In genomic region chr2:165857841-165858426, GRCm38 (mm10) we compare ENCODE assay signal across 8 mouse cellular contexts. TPM values are rescaled to one million over a fixed set of nuclear protein-coding genes. Genes with fewer than 3 reads are reported as not detected.
A peak's percentile ranks its signal among the peaks of the same experiment; 100 is the strongest.
DNase-seq lines count a peak whose midpoint lies in the region; ATAC-seq lines count a peak whose summit lies in the region.

No protein-coding gene starts in this region.

- WGBS in forebrain, embryonic 16.5 days = 4% methylated on average over 22 of the region's 22 CpGs
- 5% methylated on average over 22 of the region's 22 CpGs for WGBS in hindbrain, embryonic 12.5 days
- WGBS in limb, embryonic 15.5 days = 4% methylated on average over 22 of the region's 22 CpGs
- 3% methylated on average over 22 of the region's 22 CpGs for WGBS in midbrain, embryonic 15.5 days

- intact Hi-C loops in left cerebral cortex, postnatal 36 days (cut with DNase I) = loop anchor here (2.0 kb wide), 1 partner anchor 25 kb away; no protein-coding TSS in a partner anchor

- DNase-seq in layer of hippocampus, adult 9-11 months = peak; percentile 59
- DNase-seq in layer of hippocampus, adult 8-10 months (ENCODE audit: low spot score in 2 of 2) = no peak
- peak; percentile 68 for DNase-seq in brain, adult 2 months (ENCODE audit: low read depth, low spot score)
- DNase-seq in left cerebral cortex, postnatal 36 days (ENCODE audit: low spot score in 2 of 2) = no peak

- peak overlapping the region; percentile 51 for H3K9ac ChIP-seq in forebrain, embryonic 16.5 days (replicated peaks; ENCODE audit: low read depth, low read length)
- peak overlapping the region; percentile 36 for H3K9ac ChIP-seq in hindbrain, embryonic 12.5 days
- no peak overlapping the region for H3K9ac ChIP-seq in limb, embryonic 15.5 days
- H3K9ac ChIP-seq in midbrain, embryonic 15.5 days = peak overlapping the region; percentile 33

- H3K4me2 ChIP-seq in forebrain, embryonic 16.5 days (ENCODE audit: low read length) = peak overlapping the region; percentile 40
- peak overlapping the region; percentile 42 for H3K4me2 ChIP-seq in hindbrain, embryonic 12.5 days (replicated peaks)
- H3K4me2 ChIP-seq in limb, embryonic 15.5 days = peak overlapping the region; percentile 39
- H3K4me2 ChIP-seq in midbrain, embryonic 15.5 days = peak overlapping the region; percentile 45

- peaks cover 58% of the 10 kb centered on the region for H3K4me1 ChIP-seq in forebrain, embryonic 16.5 days (replicated peaks; ENCODE audit: control insufficient read depth, insufficient read depth, low read length)
- H3K4me1 ChIP-seq in hindbrain, embryonic 12.5 days = peaks cover 87% of the 10 kb centered on the region
- H3K4me1 ChIP-seq in limb, embryonic 15.5 days = peaks cover 75% of the 10 kb centered on the region
- H3K4me1 ChIP-seq in midbrain, embryonic 15.5 days = peaks cover 68% of the 10 kb centered on the region

- H3K27ac ChIP-seq in forebrain, embryonic 16.5 days (ENCODE audit: low read length) = peak overlapping the region; percentile 88
- H3K27ac ChIP-seq in hindbrain, embryonic 12.5 days = peak overlapping the region; percentile 91
- peak overlapping the region; percentile 90 for H3K27ac ChIP-seq in limb, embryonic 15.5 days
- H3K27ac ChIP-seq in midbrain, embryonic 15.5 days = peak overlapping the region; percentile 87

- H3K36me3 ChIP-seq in forebrain, embryonic 16.5 days (ENCODE audit: control insufficient read depth, insufficient read depth) = no peaks in the 10 kb centered on the region
- H3K36me3 ChIP-seq in hindbrain, embryonic 12.5 days = peaks cover 9% of the 10 kb centered on the region; the same call in 1 of the 2 replicates
- H3K36me3 ChIP-seq in limb, embryonic 15.5 days = 0 out of 2 replicates have a peak, but pooled peaks cover 4% of the 10 kb centered on the region
- no peaks in the 10 kb centered on the region for H3K36me3 ChIP-seq in midbrain, embryonic 15.5 days (replicated peaks)

- H3K9me3 ChIP-seq in forebrain, embryonic 16.5 days (ENCODE audit: control insufficient read depth, low read length) = no peaks in the 10 kb centered on the region
- H3K9me3 ChIP-seq in hindbrain, embryonic 12.5 days (replicated peaks) = no peaks in the 10 kb centered on the region
- no peaks in the 10 kb centered on the region for H3K9me3 ChIP-seq in limb, embryonic 15.5 days
- H3K9me3 ChIP-seq in midbrain, embryonic 15.5 days = no peaks in the 10 kb centered on the region

- H3K4me3 ChIP-seq in forebrain, embryonic 16.5 days (replicated peaks; ENCODE audit: low read length) = no peak overlapping the region; the same call in 1 of the 2 replicates
- peak overlapping the region; percentile 5; the same call in 1 of the 2 replicates for H3K4me3 ChIP-seq in hindbrain, embryonic 12.5 days
- H3K4me3 ChIP-seq in limb, embryonic 15.5 days = peak overlapping the region; percentile 8; the same call in 1 of the 2 replicates
- H3K4me3 ChIP-seq in midbrain, embryonic 15.5 days = peak overlapping the region; percentile 12

- H3K27me3 ChIP-seq in forebrain, embryonic 16.5 days (replicated peaks; ENCODE audit: control insufficient read depth, insufficient read depth, low read length) = no peaks in the 10 kb centered on the region
- no peaks in the 10 kb centered on the region for H3K27me3 ChIP-seq in hindbrain, embryonic 12.5 days
- no peaks in the 10 kb centered on the region for H3K27me3 ChIP-seq in limb, embryonic 15.5 days
- no peaks in the 10 kb centered on the region for H3K27me3 ChIP-seq in midbrain, embryonic 15.5 days (replicated peaks)

- ATAC-seq in forebrain, embryonic 16.5 days = peak; percentile 29
- peak; percentile 42 for ATAC-seq in hindbrain, embryonic 12.5 days (ENCODE audit: low FRiP score)
- no peak for ATAC-seq in limb, embryonic 15.5 days (ENCODE audit: insufficient number of reproducible peaks, low FRiP score, low TSS enrichment, low read depth)
- peak; percentile 40 for ATAC-seq in midbrain, embryonic 15.5 days (replicated peaks)

RNA-seq across cellular contexts. Expression of gene Zmynd8, which starts 40.9 kb away (rescaled TPM):
- 100 to 1,000 TPM; 128 to 162 (median 147) TPM for total RNA-seq in layer of hippocampus, adult 8-10 months (2022)
- polyA plus RNA-seq in forebrain, embryonic 16.5 days (2015; fragmentation: Nextera tagmentation; extraction: Ambion mirVana) = 69.8 and 81.5 TPM in 2 replicates
- polyA plus RNA-seq in hindbrain, embryonic 12.5 days (2016; fragmentation: Nextera tagmentation; extraction: Ambion mirVana) = 71.8 and 72.1 TPM in 2 replicates
- polyA plus RNA-seq in limb, embryonic 15.5 days (2015; fragmentation: Nextera tagmentation; extraction: Ambion mirVana) = 40.4 and 52.2 TPM in 2 replicates
- 89.8 and 93.3 TPM in 2 replicates for polyA plus RNA-seq in midbrain, embryonic 15.5 days (2015; fragmentation: Nextera tagmentation; extraction: Ambion mirVana)
- 100 to 1,000 TPM; 119 to 184 TPM for total RNA-seq in left cerebral cortex, postnatal 36 days (2021)

Comparison
In these comparisons a context has a peak if more than half of its experiments do, and no peak if none do; other contexts are left out.
1. DNase-seq: peak in layer of hippocampus, adult 9-11 months (single experiment) and brain, adult 2 months (single experiment); none in layer of hippocampus, adult 8-10 months (0 of 2) and left cerebral cortex, postnatal 36 days (0 of 2).
2. Peak in every context shown above with its lines, with median percentiles within 50 percentile points of each other: H3K27ac ChIP-seq and H3K4me2 ChIP-seq.